Mouse (Mus musculus): ENCODE measurements around the gene Dgkd.

Dgkd gene

GRCm38 (mm10) chr1:87880856-87881255 lies 27.8 kb downstream of the Dgkd start:
- in situ Hi-C loops (cut with MboI, MseI) = no loop called here

GRCm38 (mm10) chr1:87881726-87882125 lies 28.6 kb downstream of the Dgkd start:
- in situ Hi-C loops (cut with MboI, MseI) = no loop called here

- in situ Hi-C loops (cut with MboI, MseI) = no loop called here
These were observed 29.5 kb downstream of the Dgkd start for GRCm38 (mm10) chr1:87882554-87882953.

- in situ Hi-C loops (cut with MboI, MseI) = no loop called here
These were observed 37.9 kb downstream of the Dgkd start for GRCm38 (mm10) chr1:87890960-87891359.

- in situ Hi-C loops (cut with MboI, MseI) = no loop called here
These were observed 38.5 kb downstream of the Dgkd start for GRCm38 (mm10) chr1:87891634-87892033.

GRCm38 (mm10) chr1:87892499-87892898 lies 39.4 kb downstream of the Dgkd start:
- in situ Hi-C loops (cut with MboI, MseI) = no loop called here

GRCm38 (mm10) chr1:87893414-87893813 lies 40.3 kb downstream of the Dgkd start:
- in situ Hi-C loops (cut with MboI, MseI) = no loop called here

- in situ Hi-C loops (cut with MboI, MseI) = no loop called here
These were observed 43.8 kb downstream of the Dgkd start for GRCm38 (mm10) chr1:87896921-87897320.

GRCm38 (mm10) chr1:87899701-87900100 lies 46.6 kb downstream of the Dgkd start:
- in situ Hi-C loops (cut with MboI, MseI) = no loop called here

GRCm38 (mm10) chr1:87900979-87901378 lies 47.9 kb downstream of the Dgkd start:
- in situ Hi-C loops (cut with MboI, MseI) = no loop called here

GRCm38 (mm10) chr1:87902186-87902585 lies 49.1 kb downstream of the Dgkd start:
- in situ Hi-C loops (cut with MboI, MseI) = no loop called here

GRCm38 (mm10) chr1:87906361-87906956 lies 53.4 kb downstream of the Dgkd start:
- in situ Hi-C loops (cut with MboI, MseI) = no loop called here

GRCm38 (mm10) chr1:87908006-87908405 lies 54.9 kb downstream of the Dgkd start:
- in situ Hi-C loops (cut with MboI, MseI) = no loop called here

GRCm38 (mm10) chr1:87908736-87909135 lies 55.6 kb downstream of the Dgkd start:
- in situ Hi-C loops (cut with MboI, MseI) = no loop called here

- in situ Hi-C loops (cut with MboI, MseI) = no loop called here
These were observed 56.5 kb downstream of the Dgkd start for GRCm38 (mm10) chr1:87909565-87909964.

- in situ Hi-C loops (cut with MboI, MseI) = no loop called here
These were observed 57.3 kb downstream of the Dgkd start for GRCm38 (mm10) chr1:87910428-87910827.

GRCm38 (mm10) chr1:87913356-87913755 lies 60.3 kb downstream of the Dgkd start:
- in situ Hi-C loops (cut with MboI, MseI) = no loop called here

GRCm38 (mm10) chr1:87917361-87917760 lies 64.3 kb downstream of the Dgkd start:
- in situ Hi-C loops (cut with MboI, MseI) = no loop called here

GRCm38 (mm10) chr1:87918061-87918460 lies 65.0 kb downstream of the Dgkd start:
- in situ Hi-C loops (cut with MboI, MseI) = no loop called here

GRCm38 (mm10) chr1:87920056-87920614 lies 67.0 kb downstream of the Dgkd start:
- in situ Hi-C loops (cut with MboI, MseI) = no loop called here

- in situ Hi-C loops (cut with MboI, MseI) = no loop called here
These were observed 69.6 kb downstream of the Dgkd start for GRCm38 (mm10) chr1:87922666-87923065.

GRCm38 (mm10) chr1:87924888-87925287 lies 71.8 kb downstream of the Dgkd start:
- in situ Hi-C loops (cut with MboI, MseI) = no loop called here

- in situ Hi-C loops (cut with MboI, MseI) = no loop called here
These were observed 76.6 kb downstream of the Dgkd start for GRCm38 (mm10) chr1:87929730-87930129.

GRCm38 (mm10) chr1:87933051-87933450 lies 80.0 kb downstream of the Dgkd start:
- in situ Hi-C loops (cut with MboI, MseI) = no loop called here
